Mouse (Mus musculus) cerebellum, adult 2 months (tissue): ENCODE results near the gene Mpdz.

Experiments
- CTCF ChIP-seq: fragments of 200-500 bp; IDR thresholded peaks from 2 replicates; pipeline ENCODE4 v1.5.1; 2011; ENCODE audit warnings: low read depth, mild to moderate bottlenecking, control low read depth, low read length, moderate library complexity, borderline replicate concordance; ENCODE audit not compliant: insufficient read depth
- POLR2A ChIP-seq: fragments of 200-500 bp; IDR thresholded peaks from 2 replicates; pipeline ENCODE4 v1.6.1; 2011; ENCODE audit warnings: low read length, control low read depth, borderline replicate concordance; ENCODE audit not compliant: insufficient read depth

DNA sequence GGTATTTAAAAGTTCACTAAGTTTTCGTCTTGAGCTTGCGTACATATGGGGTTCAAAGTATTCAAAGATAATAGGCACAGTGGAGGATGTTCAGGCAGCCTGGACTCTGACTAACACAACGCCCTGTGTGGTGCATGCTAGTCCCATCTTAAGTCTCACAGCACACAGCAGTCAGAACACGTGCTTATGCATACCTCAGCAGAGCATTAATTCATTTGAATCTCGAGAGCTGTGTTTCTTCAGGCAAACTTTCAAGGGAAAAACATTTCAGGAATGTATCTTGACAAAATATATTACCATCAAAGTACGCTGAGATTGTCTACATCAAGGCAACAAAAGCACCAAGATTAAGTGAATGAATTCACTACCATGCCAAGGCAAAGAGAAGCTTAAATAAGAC, 45.7 kb downstream of the Mpdz start:
- TF ChIP-seq CTCF: no peak
- no peak for TF ChIP-seq POLR2A
